Mouse (Mus musculus) brain, embryonic 14.5 days (tissue): ENCODE results near the gene Themis2.

Source experiments
- CTCF ChIP-seq: fragments of 200-500 bp; IDR thresholded peaks from 2 replicates; pipeline ENCODE4 v1.5.1; 2012; ENCODE audit warnings: inconsistent platforms, mild to moderate bottlenecking, moderate library complexity, borderline replicate concordance; ENCODE audit not compliant: insufficient read depth, insufficient read length; ENCODE audit errors: extremely low read depth
- POLR2A ChIP-seq: fragments of 200-500 bp; IDR thresholded peaks from 2 replicates; pipeline ENCODE4 v1.6.1; 2012; ENCODE audit warnings: mild to moderate bottlenecking, inconsistent platforms, borderline replicate concordance; ENCODE audit not compliant: poor library complexity, insufficient read depth, insufficient read length, severe bottlenecking; ENCODE audit errors: extremely low read depth

DNA sequence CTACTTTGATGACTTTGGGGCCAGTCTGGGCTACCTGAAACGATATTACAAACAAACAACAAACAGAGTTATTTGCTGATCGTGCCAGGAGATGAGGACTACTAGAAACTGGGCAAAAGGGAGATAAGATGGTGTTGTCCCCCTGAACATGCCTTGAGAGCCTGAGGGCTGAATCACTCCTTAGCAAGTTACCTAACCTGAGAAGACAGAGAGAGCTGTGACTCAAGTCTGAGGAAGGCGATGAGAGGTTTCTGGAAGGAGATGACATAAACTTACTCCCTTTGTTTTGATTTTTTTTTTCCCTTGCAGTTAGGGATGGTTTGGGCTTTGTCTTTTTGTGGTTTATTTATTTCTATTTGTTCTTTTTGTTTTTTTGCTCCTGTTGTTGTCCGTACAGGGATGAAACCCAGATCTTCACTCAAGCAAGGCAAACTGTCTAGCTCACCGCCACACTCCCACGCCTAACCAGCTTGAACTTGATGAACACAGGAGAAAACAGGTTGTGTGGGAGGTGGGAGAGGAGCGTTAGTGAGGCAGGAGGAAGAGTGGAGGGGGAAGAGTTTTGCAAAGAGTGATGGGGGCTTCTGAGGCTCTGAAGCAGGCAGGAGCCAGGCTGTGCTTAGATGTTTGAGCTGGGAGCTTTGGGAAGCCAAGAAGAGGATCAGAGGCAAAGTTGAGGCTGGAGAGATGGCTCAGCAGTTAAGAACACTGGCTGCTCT lies 38.4 kb downstream of the Themis2 start:
- no peak for TF ChIP-seq POLR2A
- TF ChIP-seq CTCF: no peak
